Mouse (Mus musculus) cerebellum, postnatal 10 days (tissue): ENCODE measurements around the gene Ajap1.

Experiments used
- DNase-seq, 2 experiments: peaks; one replicate each; pipeline ENCODE4 v3.0.0; 2021; ENCODE audit warnings: mixed read lengths in 2 of 2

Ajap1 gene

GRCm38 (mm10) chr4:153482459-153483338, at the start of gene Ajap1:
Gene Ajap1, minus strand, starts transcription at chr4:153482811.
- DNase-seq, result peak; percentile 59 to 71

DNA sequence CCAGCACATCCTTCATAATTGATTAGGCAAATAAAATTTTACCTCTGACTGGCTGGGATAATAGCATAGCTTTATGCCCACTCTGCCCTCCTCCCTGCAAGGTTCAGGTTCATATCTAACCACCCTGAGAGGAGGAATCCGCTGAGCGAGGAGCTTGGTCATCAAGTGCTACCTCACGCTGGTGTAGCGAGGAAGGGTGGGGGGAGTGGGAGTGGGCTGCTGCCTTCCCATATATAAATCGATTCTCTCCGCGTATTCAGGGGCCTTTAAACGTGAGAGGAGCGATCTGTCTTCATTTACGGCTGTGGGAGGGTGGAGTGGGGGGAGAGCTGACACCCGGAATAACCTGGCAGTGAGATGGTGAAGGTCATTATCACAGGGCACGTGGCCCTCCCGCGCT, 47.9 kb upstream of the Ajap1 start:
- DNase-seq, result no peak

- no peak for DNase-seq
Measured at GRCm38 (mm10) chr4:153521601-153522000, 39.0 kb upstream of the Ajap1 start.

GRCm38 (mm10) chr4:153519888-153520287, 37.3 kb upstream of the Ajap1 start:
- no peak for DNase-seq

DNA sequence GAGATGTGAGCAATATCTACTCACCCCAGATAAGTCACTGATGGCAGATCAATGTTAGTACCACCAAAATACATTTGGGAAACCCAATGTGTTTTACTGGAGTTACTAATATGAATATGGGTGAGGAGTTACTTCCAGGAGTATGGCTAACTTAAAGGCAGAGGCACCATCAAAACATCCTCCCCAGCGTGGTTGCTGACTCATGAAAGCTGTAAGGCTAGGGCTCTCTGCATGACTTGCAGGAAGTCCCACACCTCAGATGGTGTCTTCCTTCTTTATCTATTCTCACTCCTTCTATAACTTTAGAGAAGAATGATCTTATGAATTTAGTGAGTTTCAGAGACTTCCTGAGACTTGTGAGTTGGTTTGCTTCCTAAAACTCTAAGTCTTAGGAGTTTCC, 36.7 kb upstream of the Ajap1 start:
- DNase-seq, result no peak

- no peak for DNase-seq
Measured at GRCm38 (mm10) chr4:153515786-153516185, 33.2 kb upstream of the Ajap1 start.

- DNase-seq, result no peak
Measured at GRCm38 (mm10) chr4:153514071-153514470, 31.5 kb upstream of the Ajap1 start.

GRCm38 (mm10) chr4:153511530-153511929, 28.9 kb upstream of the Ajap1 start:
- no peak for DNase-seq

DNA sequence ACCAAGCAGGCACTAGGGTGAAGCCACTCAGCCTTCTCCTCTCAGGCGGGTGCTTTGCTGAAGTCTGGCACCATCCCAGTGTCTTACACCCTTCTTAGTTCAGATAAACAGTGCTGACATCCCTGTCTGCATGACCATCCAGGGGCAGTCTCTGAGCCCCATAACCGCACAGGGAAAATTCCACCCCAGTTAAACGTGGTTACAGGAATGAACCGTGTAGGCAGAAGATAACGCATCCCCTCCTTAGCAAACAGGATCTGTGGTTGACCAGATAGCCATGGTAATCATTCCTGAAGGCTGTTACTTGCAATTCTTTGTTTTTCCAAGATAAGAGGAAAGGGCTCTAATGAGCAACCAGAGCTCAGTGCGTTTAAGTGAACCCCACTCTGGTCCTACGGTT, 19.3 kb upstream of the Ajap1 start:
- no peak for DNase-seq

GRCm38 (mm10) chr4:153492444-153492843, 9.8 kb upstream of the Ajap1 start:
- no peak for DNase-seq

DNA sequence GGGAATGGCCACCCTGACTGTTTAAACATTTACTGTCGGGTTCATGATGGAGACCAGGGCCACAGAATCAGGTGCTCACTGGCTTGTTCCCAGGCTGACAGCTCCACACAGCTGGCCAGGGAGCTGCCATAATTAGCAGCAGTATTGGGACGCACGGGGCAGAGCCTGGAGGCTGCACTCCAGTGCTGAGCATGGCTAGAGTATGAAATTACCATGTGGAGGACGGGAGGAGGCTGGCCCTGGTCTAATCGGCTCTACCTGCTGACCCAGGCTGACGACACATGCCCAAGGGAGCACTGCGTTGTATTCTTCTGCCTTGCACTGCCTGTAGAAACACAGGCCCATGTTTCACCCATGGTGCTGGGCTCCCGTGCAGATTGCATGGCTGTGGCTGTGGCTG, 6.5 kb upstream of the Ajap1 start:
- DNase-seq, result no peak

- peak; percentile 70 to 79 for DNase-seq
Measured at GRCm38 (mm10) chr4:153485913-153486312, 3.3 kb upstream of the Ajap1 start.

GRCm38 (mm10) chr4:153484392-153484791, 1.8 kb upstream of the Ajap1 start:
- DNase-seq, result peak; percentile 87 to 90

GRCm38 (mm10) chr4:153481361-153482234, 1.0 kb downstream of the Ajap1 start:
- DNase-seq, result peak in 1 of 2 experiments; percentile 42

GRCm38 (mm10) chr4:153480551-153481262, 1.9 kb downstream of the Ajap1 start:
- peak; percentile 84 for DNase-seq

DNA sequence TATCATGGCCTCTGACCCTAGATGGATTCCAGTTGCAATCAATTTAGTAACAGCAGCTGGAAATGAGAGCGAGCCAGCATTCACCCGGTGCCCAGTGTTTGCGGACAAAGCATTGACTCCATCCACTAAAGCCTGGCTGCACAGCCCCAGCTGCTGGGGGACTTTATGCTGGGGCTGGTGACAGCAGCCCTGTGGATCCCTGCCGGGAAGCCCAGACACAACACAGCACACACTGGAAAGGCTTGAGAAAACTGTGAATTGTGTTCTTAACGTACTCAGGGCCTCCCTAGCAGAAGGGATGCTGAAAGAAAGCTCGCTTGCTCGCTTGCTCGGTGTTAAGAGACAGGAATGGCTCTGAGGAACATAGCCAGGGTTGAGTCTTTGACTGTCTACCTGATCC, 3.5 kb downstream of the Ajap1 start:
- no peak for DNase-seq

DNA sequence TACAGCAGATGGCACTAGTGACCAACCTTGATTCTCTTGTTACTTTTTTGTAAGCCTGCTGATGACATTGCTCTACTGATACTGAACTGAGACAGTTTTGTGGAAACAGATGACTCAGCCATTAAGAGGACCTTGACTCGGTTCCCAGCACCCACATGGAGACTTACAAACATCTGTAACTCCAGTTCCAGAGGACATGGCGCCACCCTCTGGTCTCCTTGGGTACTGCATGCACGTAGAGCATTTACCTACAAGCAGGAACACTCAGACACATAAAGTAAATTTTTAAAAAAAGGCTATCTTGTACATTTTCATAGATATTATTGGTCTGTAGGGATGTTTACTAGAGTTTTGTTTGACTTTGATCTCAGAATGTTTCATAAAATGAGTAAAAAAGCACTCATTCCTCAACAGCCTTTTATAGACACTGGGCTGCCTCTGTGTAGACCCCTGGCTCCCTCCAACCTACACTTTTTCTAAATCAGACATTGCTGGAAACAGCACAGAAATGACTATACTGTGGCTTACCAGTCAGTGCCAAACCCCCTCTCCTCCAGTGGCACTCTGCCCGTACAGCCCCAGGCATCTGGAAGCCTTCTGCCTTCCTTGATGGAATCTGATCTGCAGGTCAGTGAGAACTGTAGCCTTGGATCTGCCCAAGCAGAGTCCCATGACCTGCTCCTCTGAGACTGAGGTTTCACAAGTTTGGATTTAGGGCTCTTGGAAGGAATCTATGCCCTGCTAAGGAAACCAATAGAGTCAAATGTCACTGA, 8.9 kb downstream of the Ajap1 start:
- DNase-seq, result peak; percentile 73 to 84

DNA sequence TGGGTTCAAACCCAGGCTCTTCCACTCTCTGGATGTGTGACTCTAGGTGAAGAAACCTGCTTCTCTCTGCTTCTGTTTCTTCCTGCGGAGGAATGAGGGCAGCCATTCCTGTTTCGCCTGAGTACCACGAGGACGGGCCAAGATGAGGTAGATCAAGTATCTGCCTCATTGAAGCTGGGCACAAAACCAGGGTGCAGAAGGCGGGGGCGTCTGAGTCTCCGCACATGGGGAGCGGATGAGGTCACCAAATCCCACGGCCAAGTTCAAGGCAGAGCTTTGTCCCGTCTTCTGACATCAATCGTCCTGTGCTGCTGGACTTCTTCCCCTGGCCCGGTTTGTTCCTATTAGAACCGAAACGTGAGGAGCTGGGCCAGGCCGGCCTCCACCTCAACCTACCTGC, 12.9 kb downstream of the Ajap1 start:
- DNase-seq, result peak; percentile 81 to 82

DNA sequence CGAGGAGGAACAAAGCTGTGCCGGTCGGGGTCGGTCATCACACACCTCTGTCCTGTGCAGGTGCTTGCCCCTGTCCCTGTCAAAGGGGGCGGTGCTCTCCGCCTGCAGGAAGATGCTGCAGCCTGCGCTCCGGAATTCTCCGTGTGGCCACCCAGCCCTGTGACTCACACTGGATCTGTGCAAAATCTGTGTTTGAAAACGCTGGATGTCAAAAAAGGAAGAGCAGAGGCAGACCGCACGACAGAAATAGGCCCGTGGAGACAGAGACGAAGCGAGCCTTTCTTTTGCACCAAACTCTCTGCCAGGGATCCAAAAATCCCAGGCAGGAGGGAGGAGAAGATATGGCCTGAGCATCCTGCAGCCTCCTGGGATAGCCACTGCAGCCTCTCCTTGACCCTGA, 22.7 kb downstream of the Ajap1 start:
- no peak for DNase-seq

DNA sequence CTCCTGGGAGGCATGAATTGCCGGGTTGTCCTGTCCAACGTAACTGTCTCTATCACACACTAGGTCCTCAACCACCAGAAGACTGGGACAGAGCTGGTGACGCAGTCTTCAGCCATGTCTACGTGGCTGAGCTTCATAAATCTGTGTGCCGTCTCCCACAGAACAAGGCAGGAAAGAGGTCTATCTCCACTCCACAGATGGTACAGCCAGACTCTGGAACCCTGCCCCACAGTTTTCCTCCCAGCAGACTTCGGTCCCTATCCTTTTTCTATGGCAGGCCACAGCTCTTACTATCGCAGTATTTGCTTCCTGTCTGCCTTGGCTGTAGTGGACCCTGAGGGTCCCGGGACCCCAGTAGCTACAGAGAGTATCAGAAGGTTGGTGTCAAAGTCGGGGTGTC, 23.1 kb downstream of the Ajap1 start:
- peak in 1 of 2 experiments; percentile 36 for DNase-seq

DNA sequence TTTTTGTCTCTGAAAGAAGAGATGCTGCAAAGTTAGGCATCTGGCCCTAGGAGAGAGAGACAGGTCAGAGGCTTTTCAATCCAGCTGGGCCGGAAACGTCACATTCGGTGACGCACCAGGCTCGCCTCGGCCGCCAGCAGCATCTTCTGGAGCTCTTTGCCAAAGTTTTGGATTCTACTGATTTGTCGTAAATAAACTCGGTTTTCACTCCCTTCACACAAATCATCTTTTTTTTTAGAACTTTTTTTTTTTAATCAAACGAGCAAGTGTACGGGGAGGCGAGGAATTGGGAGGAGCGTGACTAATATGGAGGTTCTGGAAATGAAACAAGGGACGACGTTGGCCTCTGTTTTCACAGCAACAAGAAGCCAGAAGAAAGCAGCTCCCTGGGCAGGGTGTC, 23.8 kb downstream of the Ajap1 start:
- no peak for DNase-seq

DNA sequence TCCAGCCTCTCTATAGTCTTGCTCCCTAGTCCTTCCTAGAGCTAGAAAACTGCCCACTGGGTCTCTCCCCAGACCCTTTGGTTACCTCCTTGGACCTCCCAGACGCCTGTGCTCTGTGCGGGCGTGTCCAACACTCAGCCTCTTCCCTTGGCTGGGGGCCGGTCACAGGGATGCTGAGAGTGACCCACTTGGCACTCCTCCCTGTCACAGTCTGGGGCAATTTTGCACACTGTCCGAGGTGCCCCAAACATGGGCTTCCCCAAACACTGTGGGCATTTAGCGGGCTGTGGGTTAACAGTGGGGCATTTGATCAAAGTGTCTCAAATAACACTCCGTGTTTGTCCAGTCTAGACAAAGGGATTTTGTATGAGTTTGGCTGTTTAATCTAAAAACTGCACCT, 29.1 kb downstream of the Ajap1 start:
- peak in 1 of 2 experiments; percentile 40 for DNase-seq
